Mouse (Mus musculus) gastrocnemius, adult 2 months (tissue): ENCODE measurements around the gene Pxk. TPM values are rescaled to one million over a fixed set of nuclear protein-coding genes. Genes with fewer than 3 reads are reported as not detected.

Experiments used
- DNase-seq: peaks from one replicate; pipeline ENCODE4 v3.0.0; 2022
- H3K27ac ChIP-seq: fragments of 200-600 bp; 2 replicates; pipeline ENCODE4 v1.8.1; 2022; ENCODE audit warnings: mild to moderate bottlenecking
- H3K4me3 ChIP-seq: fragments of 200-600 bp; 2 replicates; pipeline ENCODE4 v1.8.1; 2022; ENCODE audit warnings: mild to moderate bottlenecking, moderate library complexity
- CTCF ChIP-seq: fragments of 200-600 bp; IDR thresholded peaks from 2 replicates; pipeline ENCODE4 v1.8.1; 2022; ENCODE audit warnings: antibody characterized with exemption, mild to moderate bottlenecking, moderate library complexity
- intact Hi-C: fragments of 180-260 bp; cut with DNase I; formaldehyde crosslinking; loops from one replicate; pipeline ENCODE4 v1.15.1; 2025
- total RNA-seq, 2 experiments: library from RNA; stranded (reverse); gene quantifications; 2 replicates each; pipeline ENCODE4 v1.2.3; 2021

Gene Pxk
- total RNA-seq, 2 experiments from 2014 or later: 12.4 to 12.7 TPM

DNA sequence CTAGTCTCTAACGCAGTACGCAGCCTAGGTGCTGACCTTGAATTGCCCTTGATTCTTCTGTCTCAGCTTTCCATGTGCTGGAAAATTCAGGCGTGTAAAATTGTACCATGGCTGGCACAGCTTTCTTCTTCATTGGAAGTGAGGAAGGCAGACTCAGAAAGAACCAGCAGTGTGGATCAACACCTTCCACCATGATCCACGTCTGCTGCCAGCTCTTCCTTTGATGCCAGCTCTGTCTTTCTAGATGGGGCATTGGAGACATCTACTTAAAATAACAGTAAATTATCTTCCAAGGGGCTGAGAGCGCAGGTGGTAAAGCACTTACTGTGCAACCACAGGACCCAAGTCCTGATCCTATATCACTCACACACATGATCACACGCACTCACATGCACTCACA, 94.7 kb downstream of the Pxk start:
- TF ChIP-seq CTCF: no peak
- H3K27ac ChIP-seq: no peak overlapping the region
- DNase-seq: no peak
- no peak overlapping the region for H3K4me3 ChIP-seq
- intact Hi-C loops: no loop called here

DNA sequence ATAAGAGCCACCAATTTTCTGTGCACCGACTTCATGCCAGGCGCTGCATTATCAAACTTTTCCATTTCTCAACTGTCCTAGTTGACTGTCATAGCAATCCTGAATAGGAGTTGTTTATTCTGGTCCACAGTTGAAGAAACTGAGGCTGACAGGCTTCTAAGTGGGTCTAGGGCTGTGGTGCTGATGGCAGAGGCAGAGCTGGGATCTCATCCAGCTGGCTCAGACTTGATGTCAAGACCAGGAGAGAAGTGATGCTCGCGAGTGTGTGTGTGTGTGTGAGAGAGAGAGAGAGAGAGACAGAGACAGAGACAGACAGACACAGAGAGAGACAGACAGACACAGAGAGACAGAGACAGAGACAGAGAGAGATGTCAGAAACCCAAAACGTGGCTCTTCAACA, 102.8 kb downstream of the Pxk start:
- no peak overlapping the region for H3K27ac ChIP-seq
- DNase-seq: no peak
- intact Hi-C loops: no loop called here
- no peak for TF ChIP-seq CTCF
- no peak overlapping the region for H3K4me3 ChIP-seq

DNA sequence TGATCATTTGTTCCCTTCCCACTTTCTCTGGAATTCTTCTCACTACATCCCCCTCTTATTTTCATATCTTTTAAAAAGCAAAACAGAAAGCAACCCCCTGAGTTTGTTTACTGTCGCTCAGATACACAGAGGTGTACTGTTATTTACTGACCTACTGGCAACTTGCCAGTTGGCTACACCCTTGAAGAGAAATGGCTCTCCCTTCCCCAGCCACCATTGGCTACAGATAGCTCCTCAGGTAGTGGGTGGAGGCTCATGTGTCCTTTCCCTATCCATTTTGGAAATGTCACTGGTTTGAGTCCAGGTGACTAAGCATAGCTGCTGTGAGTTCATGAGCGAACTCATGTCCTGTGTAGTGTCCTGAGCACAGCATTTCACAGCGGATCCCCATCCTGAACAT, 103.7 kb downstream of the Pxk start:
- Histone ChIP-seq H3K27ac (no peak overlapping the region), H3K4me3 (no peak overlapping the region)
- TF ChIP-seq CTCF: no peak
- intact Hi-C loops: no loop called here
- DNase-seq: no peak

DNA sequence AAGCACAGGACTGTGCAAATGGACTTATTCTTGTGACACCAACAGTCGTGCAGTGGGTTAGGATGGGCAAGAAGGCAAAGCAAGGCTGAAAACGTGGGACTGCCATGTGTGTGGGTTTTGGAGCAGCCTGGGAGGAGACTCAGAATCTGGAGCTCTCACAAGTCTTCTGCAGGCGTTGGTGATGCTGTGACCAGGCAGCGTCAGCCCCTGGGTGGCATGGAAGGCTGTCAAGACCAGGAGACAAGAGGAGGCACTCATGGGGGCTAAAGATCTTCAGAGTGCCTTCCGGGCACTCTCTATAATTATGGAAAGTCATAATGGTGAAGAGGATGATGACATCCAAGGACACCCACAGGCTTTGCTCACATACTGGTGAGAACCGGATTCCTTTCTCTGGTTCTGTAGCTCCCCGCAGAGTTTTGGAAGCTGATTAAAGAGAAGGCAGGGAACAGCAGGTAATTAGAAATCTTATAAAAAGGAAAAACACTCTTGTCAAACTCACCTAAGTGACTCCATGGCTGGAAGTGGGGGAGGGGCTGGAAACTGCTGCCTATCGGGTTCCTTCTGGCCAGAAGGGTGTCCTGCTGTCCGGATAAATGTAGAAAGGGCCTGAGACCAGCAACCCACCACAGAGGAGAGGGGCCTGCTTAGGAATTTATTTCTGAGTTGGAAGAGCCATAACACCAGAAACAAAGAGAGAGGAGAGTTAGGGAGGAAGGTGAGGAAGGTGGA, 108.3 kb downstream of the Pxk start:
- no peak for DNase-seq
- Histone ChIP-seq H3K27ac (no peak overlapping the region), H3K4me3 (no peak overlapping the region)
- intact Hi-C loops: no loop called here
- no peak for TF ChIP-seq CTCF

DNA sequence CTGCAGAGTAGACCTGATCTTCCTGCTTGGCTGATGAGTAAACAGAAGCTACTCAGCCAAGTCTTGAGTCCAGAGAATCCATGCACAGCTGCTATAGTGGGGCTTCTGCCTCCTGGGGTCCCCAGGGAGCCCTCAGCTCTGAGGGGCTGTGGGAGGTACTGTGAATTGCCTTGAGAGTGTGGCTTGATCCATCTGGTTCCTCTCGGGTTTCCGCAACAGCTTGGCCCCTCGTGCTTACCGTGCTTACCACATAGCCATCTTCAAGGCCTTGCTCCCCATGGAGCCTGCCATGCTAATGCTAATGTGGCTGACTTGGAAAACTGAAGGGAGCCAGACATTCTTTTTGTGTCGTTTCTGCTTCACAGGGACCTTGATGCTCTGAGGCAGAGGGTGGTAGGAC, 109.1 kb downstream of the Pxk start:
- no peak for DNase-seq
- intact Hi-C loops: no loop called here
- H3K27ac ChIP-seq: no peak overlapping the region
- H3K4me3 ChIP-seq: no peak overlapping the region
- TF ChIP-seq CTCF: no peak

DNA sequence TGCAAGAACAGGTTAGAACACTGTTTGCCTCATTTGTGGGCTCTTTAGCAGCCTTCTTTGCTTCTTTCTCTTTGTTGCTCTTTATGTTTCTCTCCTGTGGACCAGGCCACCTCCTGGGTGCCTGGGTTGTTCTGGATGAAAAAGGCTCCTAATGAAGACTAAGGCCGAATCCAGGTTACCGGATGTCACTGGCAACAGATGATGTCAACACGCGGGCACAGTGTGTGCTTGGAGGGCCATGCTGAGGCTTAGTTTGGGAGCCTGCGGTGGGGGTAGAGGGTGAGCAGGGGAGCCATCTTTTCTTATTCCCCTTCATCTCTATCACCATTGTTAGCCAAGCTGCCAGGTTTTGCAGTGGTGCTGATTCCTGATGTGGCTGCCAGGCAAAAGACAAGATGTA, 109.5 kb downstream of the Pxk start:
- Histone ChIP-seq H3K4me3 (no peak overlapping the region), H3K27ac (no peak overlapping the region)
- intact Hi-C loops: no loop called here
- no peak for TF ChIP-seq CTCF
- DNase-seq: no peak

DNA sequence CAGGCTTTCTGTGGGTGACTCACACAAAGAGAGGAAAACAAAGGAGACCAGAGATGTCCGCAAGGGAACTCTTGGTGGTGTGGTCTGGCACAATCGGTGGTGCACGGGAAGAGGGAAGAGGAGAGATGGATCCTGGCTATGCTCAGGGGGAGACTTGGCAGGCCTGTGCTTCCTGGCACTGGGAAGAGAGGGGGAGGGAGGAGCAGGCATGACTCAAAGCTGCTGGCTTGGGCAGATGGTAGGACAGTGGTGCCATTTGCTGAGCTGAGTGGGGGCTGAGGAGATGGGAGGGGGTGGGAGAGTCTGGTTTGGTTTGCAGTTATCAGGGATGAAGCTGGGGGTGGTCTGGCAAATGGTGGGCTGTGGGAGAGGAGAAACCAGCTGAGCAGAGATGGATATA, 110.9 kb downstream of the Pxk start:
- no peak for DNase-seq
- intact Hi-C loops: no loop called here
- no peak overlapping the region for H3K4me3 ChIP-seq
- TF ChIP-seq CTCF: no peak
- no peak overlapping the region for H3K27ac ChIP-seq

DNA sequence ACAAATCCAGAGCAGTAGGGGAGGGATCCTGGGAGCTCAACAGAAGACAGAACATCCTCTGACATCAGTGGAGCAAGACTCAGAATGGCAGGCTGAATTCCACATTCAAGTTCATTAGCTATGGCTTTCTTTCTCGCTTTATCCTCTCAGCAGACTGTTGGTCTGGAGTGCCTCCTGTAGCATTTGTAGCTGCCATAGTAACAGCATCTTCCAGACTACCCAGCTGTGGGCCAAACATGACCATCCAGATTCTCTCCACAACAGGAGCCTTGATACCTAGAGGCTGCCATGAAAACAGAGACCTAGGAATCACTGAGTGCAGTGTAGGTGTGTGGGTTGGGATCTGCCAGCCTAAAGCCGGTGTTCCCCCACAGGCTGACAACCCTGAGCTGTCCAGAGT, 111.9 kb downstream of the Pxk start:
- TF ChIP-seq CTCF: no peak
- intact Hi-C loops: loop anchor here (5.0 kb wide), 1 partner anchor 118 kb away; no protein-coding TSS in a partner anchor
- Histone ChIP-seq H3K27ac (no peak overlapping the region), H3K4me3 (no peak overlapping the region)
- no peak for DNase-seq

DNA sequence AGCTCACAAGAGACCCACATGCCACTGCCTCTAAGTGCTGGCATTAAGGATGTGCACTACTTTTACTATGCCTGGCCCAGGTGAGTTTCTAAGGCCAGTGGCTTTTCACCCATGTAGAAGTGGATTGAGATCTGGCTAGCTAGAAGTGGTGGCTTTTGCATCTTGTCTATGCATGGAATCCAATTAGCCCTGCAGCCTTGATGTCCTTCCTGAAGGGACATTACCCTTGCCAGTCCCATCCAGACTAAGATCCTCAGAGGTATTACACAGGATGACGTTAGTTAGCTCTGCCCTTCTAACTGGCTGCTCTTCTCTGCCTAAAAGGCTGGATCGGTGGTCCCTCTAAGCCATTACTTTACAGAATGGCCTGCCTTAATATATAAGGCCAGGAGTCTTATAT, 115.0 kb downstream of the Pxk start:
- TF ChIP-seq CTCF: no peak
- no peak for DNase-seq
- no peak overlapping the region for H3K4me3 ChIP-seq
- H3K27ac ChIP-seq: no peak overlapping the region
- intact Hi-C loops: loop anchor here (5.0 kb wide), 1 partner anchor 121 kb away; no protein-coding TSS in a partner anchor

DNA sequence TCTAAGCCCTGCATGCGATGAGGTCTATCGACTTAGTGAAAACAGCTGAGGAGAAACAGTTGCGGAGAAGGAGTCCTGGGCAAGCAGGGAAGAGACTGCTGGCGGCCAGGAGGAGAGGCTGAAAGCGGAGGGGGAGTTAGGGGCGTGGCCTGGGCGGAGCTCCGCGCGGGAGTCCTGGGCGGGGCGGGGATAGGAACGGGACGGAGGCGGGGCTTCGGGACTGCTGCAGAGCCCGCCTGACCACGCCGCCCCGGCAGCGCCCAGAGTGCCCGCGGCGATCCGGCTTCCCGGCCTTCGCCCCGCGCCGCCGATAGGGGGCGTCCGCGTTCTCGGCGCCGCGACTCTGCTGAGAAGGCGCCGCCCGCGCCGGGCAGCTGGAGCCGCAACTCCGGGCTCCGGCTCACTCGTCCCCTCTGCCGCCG, 115.8 kb downstream of the Pxk start, which contains the start of gene Kctd6:
Gene Kctd6 (plus strand): TSS at position 338 of the 422 bp plus-strand sequence.
- H3K4me3 ChIP-seq: peak within 1 kb of the TSS; percentile 91
- peak; percentile 85 for TF ChIP-seq CTCF
- intact Hi-C loops: loop anchor here (2.0 to 5.0 kb wide), 2 partner anchors 41 to 122 kb away; partner anchors contain the start of gene Pdhb
- peak; percentile 100 for DNase-seq
- peak within 1 kb of the TSS; percentile 95 for H3K27ac ChIP-seq

Other genes with a start within 250 kb of the Pxk start
- not detected for gene Gm45521, start 140.9 kb upstream of the Pxk start, total RNA-seq
- not detected for gene Dnase1l3, start 103.6 kb upstream of the Pxk start, total RNA-seq
- 1 to 10 TPM; 4.8 to 7.3 TPM for gene Abhd6, start 95.3 kb upstream of the Pxk start, total RNA-seq
- gene Rpp14, start 17.8 kb upstream of the Pxk start, total RNA-seq: 10 to 100 TPM; 24.2 to 31.5 TPM
- 100 to 1,000 TPM; 268 to 370 TPM for gene Pdhb, start 74.8 kb downstream of the Pxk start, total RNA-seq
- gene Kctd6, start 115.9 kb downstream of the Pxk start, total RNA-seq: 1 to 10 TPM; 7.7 to 9.3 TPM
- under 1 TPM; 0.28 to 0.54 TPM for gene Acox2, start 161.1 kb downstream of the Pxk start, total RNA-seq
- 1 to 10 TPM; 3.6 to 5.6 TPM for gene Fam107a, start 219.8 kb downstream of the Pxk start, total RNA-seq